Mouse (Mus musculus): ENCODE data around the gene Fbxw2.

GRCm38 (mm10) chr2:34826460-34827231, 535 bp upstream of the Fbxw2 start:
- TF ChIP-seq GATA1 (IDR thresholded peaks at IDR 0.05; ENCODE audit: borderline replicate concordance, low read length), result no peak
- TF ChIP-seq FLI1 (IDR thresholded peaks at IDR 0.05; ENCODE audit: low read length), result no peak
